Mouse (Mus musculus) heart, adult 2 months (tissue): ENCODE results near the gene Ninj1. TPM values are rescaled to one million over a fixed set of nuclear protein-coding genes. Genes with fewer than 3 reads are reported as not detected.

ENCODE experiments used
- DNase-seq, 2 experiments: peaks; one replicate each; pipeline ENCODE4 v3.0.0; 2021
- H3K27ac ChIP-seq: fragments of 200-600 bp; 2 replicates; pipeline ENCODE4 v1.8.1; 2022
- H3K27me3 ChIP-seq: fragments of 200-500 bp; 2 replicates; pipeline ENCODE4 v1.6.1; 2012; ENCODE audit warnings: mild to moderate bottlenecking, low read length, inconsistent platforms, mixed read lengths; ENCODE audit not compliant: control insufficient read depth, insufficient read depth
- H3K36me3 ChIP-seq: fragments of 200-500 bp; 2 replicates; pipeline ENCODE4 v1.6.1; 2012; ENCODE audit warnings: low read length, inconsistent platforms; ENCODE audit not compliant: control insufficient read depth, insufficient read depth
- H3K4me1 ChIP-seq: fragments of 200-500 bp; 2 replicates; pipeline ENCODE4 v1.6.1; 2011; ENCODE audit warnings: low read length; ENCODE audit not compliant: control insufficient read depth, insufficient read depth
- H3K4me3 ChIP-seq: fragments of 200-600 bp; 2 replicates; pipeline ENCODE4 v1.8.1; 2022
- H3K79me2 ChIP-seq: fragments of 200-500 bp; replicated peaks from 2 replicates; pipeline ENCODE4 v1.6.1; 2012; ENCODE audit warnings: mild to moderate bottlenecking, inconsistent platforms, low read length, moderate library complexity, mixed read lengths; ENCODE audit not compliant: control insufficient read depth, insufficient read depth
- H3K9ac ChIP-seq: fragments of 200-500 bp; 2 replicates; pipeline ENCODE4 v1.6.1; 2012; ENCODE audit warnings: low read depth, mild to moderate bottlenecking, control low read depth, inconsistent platforms, low read length, mixed read lengths
- CTCF ChIP-seq: fragments of 200-600 bp; IDR thresholded peaks from 2 replicates; pipeline ENCODE4 v1.8.1; 2022; ENCODE audit warnings: antibody characterized with exemption, mild to moderate bottlenecking, moderate library complexity
- EP300 ChIP-seq: fragments of 200-500 bp; IDR thresholded peaks from 2 replicates; pipeline ENCODE4 v1.6.1; 2011; ENCODE audit warnings: low read depth, low read length, control low read depth; ENCODE audit not compliant: insufficient read depth
- POLR2A ChIP-seq: fragments of 200-500 bp; IDR thresholded peaks from 2 replicates; pipeline ENCODE4 v1.6.1; 2011; ENCODE audit warnings: mild to moderate bottlenecking, low read depth, low read length, control low read depth; ENCODE audit not compliant: insufficient read depth
- WGBS: fragments of 180-500 bp; shearing (Covaris S2); methylation state at CpG from one replicate; pipeline ENCODE4 v1.1.7; 2018; 5-methylcytosine and 5-hydroxymethylcytosine counted together
- intact Hi-C: fragments of 180-260 bp; cut with DNase I; formaldehyde crosslinking; loops from one replicate; pipeline ENCODE4 v1.15.1; 2025
- polyA plus RNA-seq: library from polyadenylated mRNA; depleted of rRNA; stranded (reverse); fragments of >200 nt; gene quantifications from 2 replicates; pipeline ENCODE4 v1.2.3, GENCODE M21; 2012
- total RNA-seq, 2 experiments: library from RNA; stranded (reverse); gene quantifications; 2 replicates each; pipeline ENCODE4 v1.2.3; 2021

Ninj1 gene
- total and polyA plus RNA-seq, 3 experiments = 108 to 220 (median 152) TPM

- Histone ChIP-seq H3K4me3 (no peak overlapping the region), H3K4me1 (peaks cover 10% of the 10 kb centered on the region), H3K79me2 (no peaks in the 10 kb centered on the region), H3K27ac (no peak overlapping the region), H3K36me3 (peaks cover 2% of the 10 kb centered on the region; the same call in 1 of the 2 replicates), H3K9ac (no peak overlapping the region), H3K27me3 (no peaks in the 10 kb centered on the region)
- WGBS = 90% methylated on average over 13 of the region's 13 CpGs
- TF ChIP-seq POLR2A = no peak
- TF ChIP-seq EP300 = no peak
- TF ChIP-seq CTCF = no peak
- intact Hi-C loops = no loop called here
- no peak for DNase-seq
Observed at GRCm38 (mm10) chr13:49200688-49201087, 13.4 kb downstream of the Ninj1 start.

- DNase-seq = no peak
- TF ChIP-seq POLR2A = no peak
- no peak for TF ChIP-seq CTCF
- TF ChIP-seq EP300 = no peak
- H3K36me3 ChIP-seq = no peaks in the 10 kb centered on the region
- 97% methylated on average over 7 of the region's 7 CpGs for WGBS
- peaks cover 7% of the 10 kb centered on the region for H3K4me1 ChIP-seq
- no peak overlapping the region for H3K9ac ChIP-seq
- no peaks in the 10 kb centered on the region for H3K27me3 ChIP-seq
- H3K4me3 ChIP-seq = no peak overlapping the region
- intact Hi-C loops = no loop called here
- H3K79me2 ChIP-seq = no peaks in the 10 kb centered on the region
- no peak overlapping the region for H3K27ac ChIP-seq
Observed at GRCm38 (mm10) chr13:49202556-49202955, 15.3 kb downstream of the Ninj1 start.

GRCm38 (mm10) chr13:49205381-49205998 is 18.2 kb downstream of the Ninj1 start:
- intact Hi-C loops = loop anchor here (1.0 kb wide), 1 partner anchor 32 kb away; no protein-coding TSS in a partner anchor
- peak overlapping the region; percentile 34; the same call in 1 of the 2 replicates for H3K27ac ChIP-seq

GRCm38 (mm10) chr13:49206341-49206740 is 19.1 kb downstream of the Ninj1 start:
- TF ChIP-seq CTCF = no peak
- TF ChIP-seq EP300 = no peak
- TF ChIP-seq POLR2A = no peak
- Histone ChIP-seq H3K27me3 (no peaks in the 10 kb centered on the region), H3K4me1 (peaks cover 6% of the 10 kb centered on the region), H3K36me3 (no peaks in the 10 kb centered on the region), H3K9ac (no peak overlapping the region), H3K4me3 (no peak overlapping the region), H3K27ac (no peak overlapping the region), H3K79me2 (peaks cover 4% of the 10 kb centered on the region)
- no peak for DNase-seq
- intact Hi-C loops = no loop called here
- WGBS = 98% methylated on average over 2 of the region's 2 CpGs

More at GRCm38 (mm10) chr13:49205381-49205998, 18.2 kb downstream of the Ninj1 start:
- Histone ChIP-seq H3K27me3 (no peaks in the 10 kb centered on the region), H3K79me2 (peaks cover 2% of the 10 kb centered on the region; the same call in 1 of the 2 replicates), H3K36me3 (no peaks in the 10 kb centered on the region), H3K9ac (no peak overlapping the region), H3K4me1 (peaks cover 8% of the 10 kb centered on the region), H3K4me3 (no peak overlapping the region)
- 43% methylated on average over 13 of the region's 13 CpGs for WGBS
- peak; percentile 87 for TF ChIP-seq EP300
- TF ChIP-seq CTCF = peak; percentile 96
- TF ChIP-seq POLR2A = 0 out of 2 replicates have a peak, but pooled peaks have one; percentile 17
- peak; percentile 84 to 88 for DNase-seq

- no peaks in the 10 kb centered on the region for H3K27me3 ChIP-seq
- intact Hi-C loops = no loop called here
- TF ChIP-seq EP300 (no peak), POLR2A (no peak)
- no peak overlapping the region for H3K27ac ChIP-seq
- no peak overlapping the region for H3K9ac ChIP-seq
- 70% methylated on average over 7 of the region's 7 CpGs for WGBS
- H3K36me3 ChIP-seq = no peaks in the 10 kb centered on the region
- peaks cover 17% of the 10 kb centered on the region for H3K4me1 ChIP-seq
- no peak overlapping the region for H3K4me3 ChIP-seq
- no peak for DNase-seq
- peaks cover 4% of the 10 kb centered on the region for H3K79me2 ChIP-seq
Observed at GRCm38 (mm10) chr13:49209306-49209705, 22.0 kb downstream of the Ninj1 start.

GRCm38 (mm10) chr13:49212711-49213500 is 25.6 kb downstream of the Ninj1 start:
- no peaks in the 10 kb centered on the region for H3K36me3 ChIP-seq
- DNase-seq = no peak
- H3K4me3 ChIP-seq = peak overlapping the region; percentile 26; the same call in 1 of the 2 replicates
- H3K9ac ChIP-seq = no peak overlapping the region
- no peaks in the 10 kb centered on the region for H3K27me3 ChIP-seq
- peaks cover 19% of the 10 kb centered on the region for H3K4me1 ChIP-seq
- intact Hi-C loops = loop anchor here (10.0 kb wide), 1 partner anchor 172 kb away; no protein-coding TSS in a partner anchor
- WGBS = 78% methylated on average over 4 of the region's 4 CpGs
- peak overlapping the region; percentile 62 for H3K27ac ChIP-seq
- peaks cover 4% of the 10 kb centered on the region for H3K79me2 ChIP-seq
- TF ChIP-seq POLR2A = no peak
- no peak for TF ChIP-seq CTCF
- no peak for TF ChIP-seq EP300
